Mouse (Mus musculus): ENCODE data around the gene Mov10. TPM values are rescaled to one million over a fixed set of nuclear protein-coding genes. Genes with fewer than 3 reads are reported as not detected.

Mov10 gene
- polyA plus RNA-seq, 1 experiment from 2014 or later, result 68.6 TPM

GRCm38 (mm10) chr3:104790401-104790937 is 27.9 kb downstream of the Mov10 start:
- WGBS, result 12% methylated on average over 6 of the region's 6 CpGs
- Histone ChIP-seq H3K36me3 (ENCODE audit: control insufficient read depth, insufficient read depth, low read length) (peaks cover 21% of the 10 kb centered on the region), H3K4me2 (replicated peaks; ENCODE audit: low read depth, low read length) (peak overlapping the region; percentile 89), H3K4me1 (ENCODE audit: control insufficient read depth, insufficient read depth, low read length) (peaks cover 52% of the 10 kb centered on the region), H3K27me3 (ENCODE audit: control insufficient read depth, insufficient read depth, low read length) (no peaks in the 10 kb centered on the region), H3K27ac (ENCODE audit: low read length) (peak overlapping the region; percentile 84), H3K9me3 (ENCODE audit: control insufficient read depth, low read depth, low read length) (no peaks in the 10 kb centered on the region), H3K9ac (replicated peaks; ENCODE audit: low read depth, low read length) (peak overlapping the region; percentile 66), H3K4me3 (ENCODE audit: low read depth, low read length) (peak overlapping the region; percentile 60)
- no peak for ATAC-seq (ENCODE audit: insufficient number of reproducible peaks, insufficient read depth, low FRiP score, low read depth)

- Histone ChIP-seq H3K4me2 (replicated peaks; ENCODE audit: low read depth, low read length) (peak overlapping the region; percentile 89), H3K4me1 (ENCODE audit: control insufficient read depth, insufficient read depth, low read length) (peaks cover 45% of the 10 kb centered on the region)
- WGBS, result 23% methylated on average over 13 of the region's 13 CpGs
Observed at GRCm38 (mm10) chr3:104789822-104790221, 28.5 kb downstream of the Mov10 start.

DNA sequence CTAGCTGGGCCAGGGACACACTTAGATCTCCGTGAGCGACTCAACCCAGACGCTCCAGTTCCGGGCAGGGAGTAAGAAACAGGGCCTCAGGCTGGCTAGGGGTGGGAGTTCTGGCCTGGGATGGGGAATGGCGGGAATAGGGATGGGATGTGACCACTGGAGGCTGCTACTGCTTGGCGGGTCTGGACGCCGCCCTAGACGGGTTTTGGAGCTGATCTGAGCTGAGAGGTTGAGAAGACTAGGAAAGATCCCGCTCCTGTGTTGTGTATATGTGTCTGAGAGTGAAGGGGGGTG is 29.1 kb downstream of the Mov10 start:
- Histone ChIP-seq H3K9ac (replicated peaks; ENCODE audit: low read depth, low read length) (peak overlapping the region; percentile 66), H3K36me3 (ENCODE audit: control insufficient read depth, insufficient read depth, low read length) (peaks cover 18% of the 10 kb centered on the region; the same call in 1 of the 2 replicates), H3K4me1 (ENCODE audit: control insufficient read depth, insufficient read depth, low read length) (peaks cover 41% of the 10 kb centered on the region), H3K27me3 (ENCODE audit: control insufficient read depth, insufficient read depth, low read length) (no peaks in the 10 kb centered on the region), H3K27ac (ENCODE audit: low read length) (peak overlapping the region; percentile 84), H3K9me3 (ENCODE audit: control insufficient read depth, low read depth, low read length) (no peaks in the 10 kb centered on the region), H3K4me3 (ENCODE audit: low read depth, low read length) (peak overlapping the region; percentile 60), H3K4me2 (replicated peaks; ENCODE audit: low read depth, low read length) (peak overlapping the region; percentile 89)
- ATAC-seq (ENCODE audit: insufficient number of reproducible peaks, insufficient read depth, low FRiP score, low read depth), result peak; percentile 3; the same call in 1 of the 2 replicates
- whole genome bisulfite sequencing, result 4% methylated on average over 10 of the region's 10 CpGs

More at GRCm38 (mm10) chr3:104789822-104790221, 28.5 kb downstream of the Mov10 start:
- H3K9ac ChIP-seq (replicated peaks; ENCODE audit: low read depth, low read length), result peak overlapping the region; percentile 66
- peaks cover 18% of the 10 kb centered on the region; the same call in 1 of the 2 replicates for H3K36me3 ChIP-seq (ENCODE audit: control insufficient read depth, insufficient read depth, low read length)
- H3K4me3 ChIP-seq (ENCODE audit: low read depth, low read length), result peak overlapping the region; percentile 60
- ATAC-seq (ENCODE audit: insufficient number of reproducible peaks, insufficient read depth, low FRiP score, low read depth), result no peak
- H3K9me3 ChIP-seq (ENCODE audit: control insufficient read depth, low read depth, low read length), result no peaks in the 10 kb centered on the region
- no peaks in the 10 kb centered on the region for H3K27me3 ChIP-seq (ENCODE audit: control insufficient read depth, insufficient read depth, low read length)
- H3K27ac ChIP-seq (ENCODE audit: low read length), result peak overlapping the region; percentile 84

GRCm38 (mm10) chr3:104788561-104789311 is 29.6 kb downstream of the Mov10 start:
- peak overlapping the region; percentile 60 for H3K4me3 ChIP-seq (ENCODE audit: low read depth, low read length)
- peaks cover 18% of the 10 kb centered on the region; the same call in 1 of the 2 replicates for H3K36me3 ChIP-seq (ENCODE audit: control insufficient read depth, insufficient read depth, low read length)
- H3K4me1 ChIP-seq (ENCODE audit: control insufficient read depth, insufficient read depth, low read length), result peaks cover 36% of the 10 kb centered on the region
- H3K4me2 ChIP-seq (replicated peaks; ENCODE audit: low read depth, low read length), result peak overlapping the region; percentile 89
- ATAC-seq (ENCODE audit: insufficient number of reproducible peaks, insufficient read depth, low FRiP score, low read depth), result peak; percentile 91
- WGBS, result under 1% methylated on average over 52 of the region's 52 CpGs
- H3K27ac ChIP-seq (ENCODE audit: low read length), result peak overlapping the region; percentile 84
- H3K9ac ChIP-seq (replicated peaks; ENCODE audit: low read depth, low read length), result peak overlapping the region; percentile 66
- no peaks in the 10 kb centered on the region for H3K9me3 ChIP-seq (ENCODE audit: control insufficient read depth, low read depth, low read length)
- no peaks in the 10 kb centered on the region for H3K27me3 ChIP-seq (ENCODE audit: control insufficient read depth, insufficient read depth, low read length)

DNA sequence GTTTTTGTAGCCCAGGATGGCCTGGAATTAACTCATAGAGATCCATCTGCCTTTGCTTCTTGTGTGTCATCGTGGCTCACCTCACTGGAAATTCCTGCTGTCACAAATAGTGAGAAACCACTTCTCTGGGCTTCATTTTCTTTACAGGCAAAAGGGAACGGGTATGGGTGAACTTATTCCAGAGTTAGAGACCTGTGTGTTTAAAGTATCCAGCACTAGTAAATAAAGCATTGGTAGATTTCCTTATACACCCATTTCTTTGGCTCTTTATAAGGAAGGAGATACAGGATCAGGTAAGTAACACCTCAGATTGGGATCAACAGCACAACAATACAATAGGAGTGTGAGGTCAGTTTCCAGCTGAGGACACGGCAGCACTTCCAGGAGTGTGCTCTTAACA is 30.3 kb downstream of the Mov10 start, which contains the start of gene Rhoc:
Gene Rhoc (plus strand): TSS at position 301 of the 400 bp plus-strand sequence.
- no peaks in the 10 kb centered on the region for H3K27me3 ChIP-seq (ENCODE audit: control insufficient read depth, insufficient read depth, low read length)
- no peak for ATAC-seq (ENCODE audit: insufficient number of reproducible peaks, insufficient read depth, low FRiP score, low read depth)
- peaks cover 30% of the 10 kb centered on the region for H3K4me1 ChIP-seq (ENCODE audit: control insufficient read depth, insufficient read depth, low read length)
- H3K4me2 ChIP-seq (replicated peaks; ENCODE audit: low read depth, low read length), result peak within 1 kb of the TSS; percentile 89
- peak within 1 kb of the TSS; percentile 84 for H3K27ac ChIP-seq (ENCODE audit: low read length)
- peak within 1 kb of the TSS; percentile 60 for H3K4me3 ChIP-seq (ENCODE audit: low read depth, low read length)
- WGBS, result 25% methylated on average over 3 of the region's 3 CpGs
- H3K36me3 ChIP-seq (ENCODE audit: control insufficient read depth, insufficient read depth, low read length), result peaks cover 16% of the 10 kb centered on the region; the same call in 1 of the 2 replicates
- H3K9me3 ChIP-seq (ENCODE audit: control insufficient read depth, low read depth, low read length), result no peaks in the 10 kb centered on the region
- H3K9ac ChIP-seq (replicated peaks; ENCODE audit: low read depth, low read length), result peak within 1 kb of the TSS; percentile 66

- Histone ChIP-seq H3K4me1 (ENCODE audit: control insufficient read depth, insufficient read depth, low read length) (peaks cover 16% of the 10 kb centered on the region; the same call in 1 of the 2 replicates), H3K27ac (ENCODE audit: low read length) (no peak overlapping the region), H3K27me3 (ENCODE audit: control insufficient read depth, insufficient read depth, low read length) (0 out of 2 replicates have a peak, but pooled peaks cover 15% of the 10 kb centered on the region), H3K9me3 (ENCODE audit: control insufficient read depth, low read depth, low read length) (no peaks in the 10 kb centered on the region), H3K9ac (replicated peaks; ENCODE audit: low read depth, low read length) (no peak overlapping the region), H3K4me3 (ENCODE audit: low read depth, low read length) (no peak overlapping the region), H3K4me2 (replicated peaks; ENCODE audit: low read depth, low read length) (no peak overlapping the region), H3K36me3 (ENCODE audit: control insufficient read depth, insufficient read depth, low read length) (no peaks in the 10 kb centered on the region)
- ATAC-seq (ENCODE audit: insufficient number of reproducible peaks, insufficient read depth, low FRiP score, low read depth), result no peak
- 91% methylated on average over 6 of the region's 6 CpGs for WGBS
Observed at GRCm38 (mm10) chr3:104785284-104785683, 33.1 kb downstream of the Mov10 start.

DNA sequence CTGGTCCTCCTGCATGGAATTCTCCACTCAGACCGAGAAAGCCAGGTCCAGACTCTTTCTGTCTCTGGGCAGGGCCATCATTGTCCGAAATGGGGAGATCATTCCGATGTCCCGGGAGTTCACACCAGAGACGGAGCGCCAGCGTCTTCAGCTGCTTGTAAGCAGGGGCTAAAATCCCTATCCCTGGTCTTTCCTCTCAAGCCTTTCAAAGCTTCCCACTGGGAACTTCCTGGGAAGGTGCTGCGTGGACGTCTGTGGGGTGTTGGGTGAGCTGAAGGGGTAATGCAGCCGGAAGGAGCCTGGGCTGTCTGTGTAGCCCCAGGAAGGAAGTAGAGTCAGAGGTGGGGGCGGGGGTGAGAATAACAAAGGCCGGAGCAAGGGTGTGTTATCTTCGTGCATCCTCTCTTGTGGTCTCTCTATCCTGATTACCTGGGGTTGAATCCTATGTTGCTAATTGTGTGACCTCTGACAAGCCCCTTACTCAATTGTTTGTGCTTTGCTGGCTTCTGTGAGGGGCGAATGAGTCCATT is 34.3 kb downstream of the Mov10 start:
- no peaks in the 10 kb centered on the region for H3K36me3 ChIP-seq (ENCODE audit: control insufficient read depth, insufficient read depth, low read length)
- H3K27me3 ChIP-seq (ENCODE audit: control insufficient read depth, insufficient read depth, low read length), result 0 out of 2 replicates have a peak, but pooled peaks cover 22% of the 10 kb centered on the region
- no peaks in the 10 kb centered on the region for H3K9me3 ChIP-seq (ENCODE audit: control insufficient read depth, low read depth, low read length)
- no peak overlapping the region for H3K9ac ChIP-seq (replicated peaks; ENCODE audit: low read depth, low read length)
- no peak overlapping the region for H3K4me3 ChIP-seq (ENCODE audit: low read depth, low read length)
- no peak overlapping the region for H3K4me2 ChIP-seq (replicated peaks; ENCODE audit: low read depth, low read length)
- H3K27ac ChIP-seq (ENCODE audit: low read length), result no peak overlapping the region
- peaks cover 11% of the 10 kb centered on the region; the same call in 1 of the 2 replicates for H3K4me1 ChIP-seq (ENCODE audit: control insufficient read depth, insufficient read depth, low read length)
- no peak for ATAC-seq (ENCODE audit: insufficient number of reproducible peaks, insufficient read depth, low FRiP score, low read depth)
- WGBS, result 39% methylated on average over 14 of the region's 14 CpGs

DNA sequence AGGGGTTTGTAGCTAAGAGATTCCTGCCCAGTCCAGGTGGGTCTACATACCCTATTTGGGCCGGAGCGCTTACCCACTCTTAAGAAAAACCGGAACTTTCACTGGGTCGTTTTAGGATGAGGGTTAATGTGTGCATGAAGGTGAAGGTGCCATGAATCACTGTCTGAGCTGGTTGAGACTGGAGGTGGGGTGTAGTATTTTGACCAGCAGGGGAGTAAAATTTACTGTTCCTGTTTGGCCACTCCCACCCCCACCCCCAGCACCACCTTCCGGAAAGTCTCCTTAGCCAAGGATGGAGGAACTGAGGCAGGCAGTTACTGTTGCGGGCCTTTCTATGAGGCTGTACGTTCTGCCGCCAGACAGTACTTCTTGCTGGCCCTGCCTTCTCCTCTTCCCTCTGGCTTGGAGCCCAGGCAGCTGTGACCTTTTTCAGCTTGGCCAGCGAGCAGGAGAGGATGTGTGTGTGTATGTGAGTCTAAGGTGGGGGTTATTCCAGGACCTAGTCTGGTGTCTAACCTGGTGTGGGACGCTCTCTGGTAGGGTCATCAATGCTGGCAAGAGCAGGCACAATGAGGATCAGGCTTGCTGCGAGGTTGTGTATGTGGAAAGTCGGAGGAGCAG is 36.2 kb downstream of the Mov10 start:
- H3K4me3 ChIP-seq (ENCODE audit: low read depth, low read length), result peak overlapping the region; percentile 39
- WGBS, result 19% methylated on average over 12 of the region's 12 CpGs

More for the DNA sequence above, 36.2 kb downstream of the Mov10 start:
- Histone ChIP-seq H3K9ac (replicated peaks; ENCODE audit: low read depth, low read length) (no peak overlapping the region), H3K9me3 (ENCODE audit: control insufficient read depth, low read depth, low read length) (no peaks in the 10 kb centered on the region), H3K4me2 (replicated peaks; ENCODE audit: low read depth, low read length) (peak overlapping the region; percentile 93), H3K27ac (ENCODE audit: low read length) (no peak overlapping the region), H3K27me3 (ENCODE audit: control insufficient read depth, insufficient read depth, low read length) (0 out of 2 replicates have a peak, but pooled peaks cover 34% of the 10 kb centered on the region), H3K36me3 (ENCODE audit: control insufficient read depth, insufficient read depth, low read length) (no peaks in the 10 kb centered on the region), H3K4me1 (ENCODE audit: control insufficient read depth, insufficient read depth, low read length) (peaks cover 11% of the 10 kb centered on the region; the same call in 1 of the 2 replicates)
- ATAC-seq (ENCODE audit: insufficient number of reproducible peaks, insufficient read depth, low FRiP score, low read depth), result no peak
